Mouse (Mus musculus) brain, embryonic 14.5 days (tissue): ENCODE data around the gene Celsr3. TPM values are rescaled to one million over a fixed set of nuclear protein-coding genes. Genes with fewer than 3 reads are reported as not detected.
A peak's percentile ranks its signal among the peaks of the same experiment; 100 is the strongest.

Experiments
- DNase-seq: peaks from one replicate; pipeline ENCODE4 v3.0.0-alpha.2; 2011; ENCODE audit warnings: low read depth
- CTCF ChIP-seq: fragments of 200-500 bp; IDR thresholded peaks from 2 replicates; pipeline ENCODE4 v1.5.1; 2012; ENCODE audit warnings: inconsistent platforms, mild to moderate bottlenecking, moderate library complexity, borderline replicate concordance; ENCODE audit not compliant: insufficient read depth, insufficient read length; ENCODE audit errors: extremely low read depth
- POLR2A ChIP-seq: fragments of 200-500 bp; IDR thresholded peaks from 2 replicates; pipeline ENCODE4 v1.6.1; 2012; ENCODE audit warnings: mild to moderate bottlenecking, inconsistent platforms, borderline replicate concordance; ENCODE audit not compliant: poor library complexity, insufficient read depth, insufficient read length, severe bottlenecking; ENCODE audit errors: extremely low read depth
- polyA plus RNA-seq: library from polyadenylated mRNA; depleted of rRNA; stranded (reverse); fragments of >200 nt; gene quantifications from 2 replicates; pipeline ENCODE4 v1.2.3, GENCODE M21; 2012

The Celsr3 gene
- polyA plus RNA-seq, 1 experiment: 130 TPM

DNA sequence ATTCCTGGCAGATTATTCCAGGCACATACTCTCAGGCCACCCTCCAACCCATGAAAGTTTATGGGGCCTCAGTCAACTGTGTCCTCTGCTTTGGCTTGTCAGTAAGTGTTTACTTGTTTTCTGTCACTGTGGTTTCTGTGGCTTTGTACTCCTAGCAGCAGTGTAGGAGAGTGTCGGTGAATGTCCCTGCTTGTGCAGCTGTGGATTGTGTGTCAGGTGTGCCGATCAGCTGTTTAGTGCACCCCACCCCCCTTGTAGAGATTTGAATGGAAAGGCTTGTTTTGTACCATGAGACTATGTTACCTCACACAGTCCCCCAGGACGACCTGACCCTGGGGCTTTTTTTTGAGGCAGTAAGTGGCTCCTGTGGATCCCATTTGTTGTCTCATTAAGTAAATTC, 33.4 kb upstream of the Celsr3 start:
- DNase-seq: no peak
- TF ChIP-seq CTCF: no peak
- TF ChIP-seq POLR2A: no peak

DNA sequence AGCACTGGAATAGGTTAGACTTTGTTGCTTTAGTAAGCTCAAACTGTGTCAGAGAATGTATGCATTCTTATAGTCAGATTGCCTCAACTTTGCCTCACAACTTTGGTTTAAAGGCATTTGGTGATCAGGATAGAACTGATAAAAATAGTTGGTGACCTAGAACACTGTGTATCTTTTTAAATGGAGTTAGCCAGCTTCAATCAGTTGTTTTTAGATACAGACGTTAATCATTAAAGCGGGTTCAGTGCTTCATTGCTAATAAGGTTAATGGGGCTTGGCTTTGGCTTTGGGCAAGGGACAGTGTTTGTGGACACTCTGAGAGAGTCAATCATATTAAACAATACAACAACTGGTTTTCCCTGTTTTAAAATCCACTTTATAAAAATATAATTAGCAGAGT, 30.8 kb upstream of the Celsr3 start:
- DNase-seq: no peak
- TF ChIP-seq POLR2A (no peak), CTCF (no peak)

DNA sequence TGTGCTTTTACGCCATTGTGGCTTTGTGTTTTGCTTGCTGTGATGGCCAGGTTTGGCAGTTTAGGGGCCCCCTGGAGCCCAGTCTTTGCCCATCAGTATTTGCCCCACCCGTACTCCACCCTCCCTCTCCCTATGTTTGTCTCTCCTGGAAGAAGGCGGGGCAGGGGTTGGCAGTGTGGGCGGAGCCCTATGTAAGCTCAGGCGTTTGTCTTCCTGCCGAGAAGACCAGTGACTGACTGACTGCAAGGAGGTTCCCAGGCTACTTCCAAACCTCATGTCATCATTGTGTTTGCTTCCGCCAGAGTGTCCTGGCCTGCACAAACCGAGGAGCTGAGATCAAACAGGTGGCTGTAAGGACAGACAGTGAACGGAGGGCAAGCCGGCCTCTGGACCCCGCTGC, 30.4 kb upstream of the Celsr3 start:
- DNase-seq: no peak
- TF ChIP-seq POLR2A: no peak
- no peak for TF ChIP-seq CTCF

DNA sequence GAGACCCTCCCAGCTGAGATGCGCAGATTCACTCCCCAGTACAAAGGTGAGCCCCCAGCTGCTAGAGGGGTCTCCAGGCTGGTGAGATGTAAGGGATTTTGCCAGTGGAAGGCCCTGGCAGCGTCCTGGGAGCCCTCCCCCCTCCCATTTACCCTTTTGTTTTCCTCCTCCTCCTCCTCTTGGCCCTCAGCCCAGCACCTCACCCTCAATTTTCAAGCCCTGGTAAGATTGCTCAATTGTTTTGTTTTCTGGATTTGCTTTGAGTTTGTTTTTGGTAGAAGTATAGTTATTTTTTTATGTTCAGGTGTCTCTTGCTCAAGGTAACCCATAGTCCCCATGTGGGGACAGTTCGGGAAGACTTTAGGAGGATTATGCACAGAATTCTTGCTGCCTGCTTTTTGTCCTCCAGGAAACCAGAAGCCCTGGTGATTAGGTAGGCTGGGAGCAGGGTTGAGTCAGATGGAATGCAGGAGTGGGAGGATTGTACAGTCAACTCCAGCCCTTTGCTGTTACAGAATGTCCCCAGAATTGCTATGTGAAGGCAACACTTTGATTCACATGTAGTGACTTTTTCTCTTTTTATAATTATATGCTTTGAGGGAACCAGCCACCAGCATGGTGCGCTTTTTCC, 29.7 kb upstream of the Celsr3 start:
- no peak for TF ChIP-seq POLR2A
- TF ChIP-seq CTCF: no peak
- DNase-seq: peak; percentile 54

DNA sequence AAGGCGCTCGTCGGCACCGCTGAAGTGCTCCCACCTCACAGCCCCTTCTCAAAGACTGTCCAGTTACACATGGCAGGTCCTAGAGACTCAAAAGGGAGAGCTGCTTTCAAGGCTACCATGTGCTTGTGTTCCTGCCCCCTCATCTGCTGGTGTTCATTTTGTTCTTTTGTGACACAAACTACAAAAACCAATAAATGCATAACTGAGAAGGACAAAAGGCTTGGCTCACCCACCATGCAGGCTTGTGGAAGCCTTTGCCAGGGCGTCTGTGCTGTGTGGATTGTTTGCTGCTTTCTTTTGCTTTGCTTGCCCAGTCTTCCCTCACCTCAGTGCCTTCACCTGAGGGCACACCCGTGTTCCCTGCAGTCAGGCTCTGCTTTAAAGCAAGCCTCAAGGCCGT, 28.6 kb upstream of the Celsr3 start:
- TF ChIP-seq CTCF (no peak), POLR2A (no peak)
- no peak for DNase-seq

DNA sequence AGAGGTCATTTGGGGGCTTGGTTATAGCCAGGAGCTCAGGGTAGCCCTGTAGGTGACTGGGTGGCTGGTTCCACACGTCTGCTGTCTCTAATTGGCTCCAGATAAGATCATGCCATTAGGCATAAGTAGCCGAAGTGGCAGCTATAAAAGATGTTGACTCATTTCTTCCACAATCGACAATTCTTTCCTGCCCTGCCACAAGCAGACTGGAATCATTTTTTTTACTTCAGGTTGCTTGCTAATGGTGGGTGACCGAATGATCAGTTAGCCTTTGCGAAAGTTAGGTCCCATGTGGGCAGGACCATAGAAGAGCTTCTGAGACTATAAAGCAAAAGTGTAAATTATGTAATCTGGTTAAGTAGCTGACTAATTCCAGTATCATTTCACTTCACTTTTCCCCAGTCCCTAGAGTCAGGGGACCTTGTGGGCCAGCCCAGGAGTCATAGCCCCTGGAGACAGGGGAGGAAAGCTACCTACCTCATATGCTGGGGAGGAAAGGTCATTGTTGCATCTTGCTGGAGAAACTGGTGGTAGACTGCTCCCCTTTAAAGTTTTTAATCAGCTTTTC, 27.5 kb upstream of the Celsr3 start:
- TF ChIP-seq POLR2A: no peak
- no peak for TF ChIP-seq CTCF
- no peak for DNase-seq

DNA sequence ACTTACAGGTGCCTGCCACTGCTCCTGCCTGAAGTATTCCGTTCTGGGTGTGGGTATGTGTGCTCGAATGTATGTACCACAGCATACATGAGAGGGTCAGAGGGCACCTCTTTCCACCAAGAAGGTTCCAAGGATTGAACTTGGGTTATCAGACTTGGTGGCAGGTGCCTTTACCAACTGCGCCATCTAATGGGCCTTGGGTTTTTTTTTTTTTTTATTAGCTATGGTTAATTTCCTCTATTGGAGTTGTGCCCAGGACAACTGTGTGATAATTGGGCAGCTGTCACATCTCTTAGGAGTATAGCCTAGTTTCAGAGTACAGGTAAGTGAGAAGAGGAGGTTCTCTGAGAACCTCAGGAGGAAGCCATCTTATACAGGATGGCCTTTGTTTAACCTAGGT, 26.6 kb upstream of the Celsr3 start:
- no peak for DNase-seq
- TF ChIP-seq CTCF: no peak
- TF ChIP-seq POLR2A: no peak

DNA sequence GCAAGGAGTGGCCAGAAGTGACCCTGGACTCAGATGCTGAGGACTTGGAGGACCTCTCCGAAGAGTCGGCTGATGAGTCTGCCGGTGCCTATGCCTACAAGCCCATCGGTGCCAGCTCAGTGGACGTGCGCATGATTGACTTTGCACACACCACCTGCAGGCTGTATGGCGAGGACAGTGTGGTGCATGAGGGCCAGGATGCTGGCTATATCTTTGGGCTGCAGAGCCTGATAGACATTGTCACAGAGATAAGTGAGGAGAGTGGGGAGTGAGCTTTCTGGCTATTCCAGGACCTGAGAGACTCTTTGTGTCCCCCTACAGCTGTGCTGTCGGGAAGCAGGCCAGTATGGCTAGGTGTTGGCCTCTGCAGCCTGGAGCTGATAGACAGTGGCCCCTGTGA, 20.4 kb upstream of the Celsr3 start:
- DNase-seq: no peak
- no peak for TF ChIP-seq CTCF
- no peak for TF ChIP-seq POLR2A

DNA sequence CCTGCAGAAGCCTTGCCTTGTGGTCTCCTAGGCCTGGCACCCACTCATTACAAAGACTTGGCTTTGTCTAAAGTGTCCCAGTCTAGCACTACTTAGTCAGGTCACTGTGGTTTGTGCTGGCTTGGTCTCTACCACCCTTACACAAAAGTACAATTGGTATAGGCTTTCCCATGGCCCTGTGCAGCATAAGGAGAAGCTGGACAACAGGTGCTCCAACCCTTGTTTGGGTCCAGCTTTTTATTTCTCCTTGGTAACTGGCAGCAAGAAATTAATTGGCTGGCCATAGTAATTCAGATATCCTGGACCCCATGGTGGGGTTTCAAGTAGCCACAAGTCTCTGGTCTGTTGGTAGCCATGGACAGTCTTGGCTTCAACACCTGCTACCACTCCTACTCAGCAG, 19.7 kb upstream of the Celsr3 start:
- DNase-seq: no peak
- no peak for TF ChIP-seq POLR2A
- no peak for TF ChIP-seq CTCF

DNA sequence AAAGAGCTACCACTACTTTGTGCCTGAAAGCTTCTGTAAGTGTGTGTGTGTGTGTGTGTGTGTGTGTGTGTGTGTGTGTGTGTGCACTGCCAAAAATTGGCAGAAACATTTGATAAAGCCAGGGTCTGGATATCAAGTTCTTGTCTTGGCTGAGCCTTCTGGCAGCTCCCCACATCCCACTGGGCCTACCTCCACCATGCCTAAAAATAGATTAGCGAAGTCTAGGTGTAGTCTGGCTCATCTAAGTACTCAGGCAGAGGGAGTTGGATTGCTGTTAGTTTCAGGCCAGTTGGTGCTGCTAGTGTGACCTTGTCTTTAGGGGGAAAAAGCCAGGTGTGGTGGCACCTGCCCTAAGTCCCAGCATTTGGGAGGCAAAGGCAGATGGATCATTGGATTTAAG, 19.3 kb upstream of the Celsr3 start:
- TF ChIP-seq CTCF (no peak), POLR2A (no peak)

DNA sequence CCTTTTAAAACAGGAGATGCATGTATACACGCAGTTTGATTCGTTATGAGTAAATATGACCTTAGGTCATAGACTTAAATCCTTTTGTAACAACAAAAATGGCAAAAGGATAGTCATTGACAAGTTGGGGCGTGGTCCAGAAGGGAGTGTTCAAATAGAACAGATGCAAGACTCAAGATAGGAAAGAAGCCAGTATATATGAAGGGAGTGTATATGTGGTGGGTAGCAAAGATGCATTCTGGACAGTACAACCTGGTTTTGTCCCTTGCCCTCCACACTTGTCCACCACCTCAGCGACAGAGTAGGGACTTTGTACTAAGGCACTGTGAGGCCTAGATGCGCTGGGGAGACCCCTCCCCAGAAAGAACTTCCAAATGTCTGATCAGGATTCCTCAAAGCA, 18.4 kb upstream of the Celsr3 start:
- TF ChIP-seq CTCF (no peak), POLR2A (no peak)
- no peak for DNase-seq

More for the DNA sequence above, 19.3 kb upstream of the Celsr3 start:
- DNase-seq: no peak

DNA sequence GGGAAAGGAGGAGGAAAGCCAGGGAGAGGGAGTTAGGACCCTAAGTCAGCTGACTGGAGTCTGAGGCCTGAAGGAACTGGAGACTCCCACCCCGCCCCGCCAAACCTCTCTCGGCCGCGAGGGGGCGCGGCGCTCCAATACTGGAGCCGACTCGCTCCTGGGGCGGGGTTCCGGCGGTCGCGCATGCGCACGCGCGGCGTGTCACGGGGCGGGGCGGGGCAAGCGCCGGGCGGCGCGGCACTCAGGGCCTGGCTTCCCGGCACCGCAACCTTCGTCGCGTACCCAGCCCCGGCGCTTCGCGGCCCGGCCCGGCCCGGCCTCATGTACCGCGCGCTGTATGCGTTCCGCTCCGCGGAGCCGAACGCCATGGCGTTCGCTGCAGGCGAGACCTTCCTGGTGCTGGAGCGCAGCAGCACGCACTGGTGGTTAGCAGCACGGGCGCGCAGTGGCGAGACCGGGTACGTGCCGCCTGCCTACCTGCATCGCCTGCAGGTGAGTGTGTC, 17.9 kb upstream of the Celsr3 start, which contains the start of gene Nckipsd:
Gene Nckipsd (plus strand): TSS at position 206 of the 503 bp plus-strand sequence.
- peak; percentile 95 for DNase-seq
- peak; percentile 91 for TF ChIP-seq CTCF
- TF ChIP-seq POLR2A: peak; percentile 79; the same call in 1 of the 2 replicates

DNA sequence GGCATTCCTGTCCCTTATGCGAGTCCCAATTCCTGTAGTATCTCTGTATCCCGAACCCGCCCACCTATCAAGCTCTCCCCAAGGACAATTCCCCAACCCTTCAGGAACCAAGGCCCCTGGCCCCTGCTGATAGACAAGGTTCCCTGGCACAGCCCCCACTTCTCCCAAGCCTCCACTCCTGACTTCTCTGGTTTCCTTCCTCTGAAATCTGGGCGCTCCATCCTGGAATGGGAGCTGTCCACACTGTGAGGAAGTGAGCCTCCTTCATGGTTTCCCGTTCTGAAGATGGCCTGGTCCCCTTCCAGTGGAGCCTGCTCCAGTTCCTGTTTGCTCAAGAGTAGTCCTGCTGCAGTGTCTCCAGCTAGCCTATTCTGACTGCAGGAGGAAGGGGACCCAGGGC, 16.9 kb upstream of the Celsr3 start:
- TF ChIP-seq POLR2A: no peak
- no peak for TF ChIP-seq CTCF
- no peak for DNase-seq
